Mouse (Mus musculus): ENCODE measurements at regions not wholly inside any gene's neighbourhood (a gene's known extent, or its start where the extent isn't known, plus 50 kb on each side); places are given as distances from the start of the nearest gene placed in this dataset.

- WGBS: 94% methylated on average over 3 of the region's 3 CpGs
- Histone ChIP-seq H3K9me3 (replicated peaks; ENCODE audit: control insufficient read depth, low read length) (no peaks in the 10 kb centered on the region), H3K36me3 (ENCODE audit: control insufficient read depth, insufficient read depth, low read length) (no peaks in the 10 kb centered on the region), H3K9ac (ENCODE audit: low read length) (no peak overlapping the region), H3K4me2 (ENCODE audit: low read depth, low read length) (no peak overlapping the region), H3K4me1 (ENCODE audit: control insufficient read depth, insufficient read depth, low read length) (no peaks in the 10 kb centered on the region), H3K4me3 (replicated peaks; ENCODE audit: low read length) (no peak overlapping the region), H3K27ac (ENCODE audit: low read length) (no peak overlapping the region), H3K27me3 (ENCODE audit: control insufficient read depth, insufficient read depth, low read length) (no peaks in the 10 kb centered on the region)
- ATAC-seq (ENCODE audit: insufficient read depth, low FRiP score): no peak
Observed at GRCm38 (mm10) chr8:128242465-128243251, 115.7 kb upstream of the Nrp1 start.

GRCm38 (mm10) chr8:128251723-128252122 is 106.7 kb upstream of the Nrp1 start:
- Histone ChIP-seq H3K4me3 (replicated peaks; ENCODE audit: low read length) (no peak overlapping the region), H3K27me3 (ENCODE audit: control insufficient read depth, insufficient read depth, low read length) (no peaks in the 10 kb centered on the region), H3K27ac (ENCODE audit: low read length) (no peak overlapping the region), H3K4me1 (ENCODE audit: control insufficient read depth, insufficient read depth, low read length) (no peaks in the 10 kb centered on the region), H3K36me3 (ENCODE audit: control insufficient read depth, insufficient read depth, low read length) (no peaks in the 10 kb centered on the region), H3K9me3 (replicated peaks; ENCODE audit: control insufficient read depth, low read length) (no peaks in the 10 kb centered on the region), H3K9ac (ENCODE audit: low read length) (no peak overlapping the region), H3K4me2 (ENCODE audit: low read depth, low read length) (no peak overlapping the region)
- WGBS: 22% methylated on average over 2 of the region's 2 CpGs
- ATAC-seq (ENCODE audit: insufficient read depth, low FRiP score): no peak

GRCm38 (mm10) chr8:128260836-128261235 is 97.6 kb upstream of the Nrp1 start:
- Histone ChIP-seq H3K27me3 (ENCODE audit: control insufficient read depth, insufficient read depth, low read length) (no peaks in the 10 kb centered on the region), H3K4me2 (ENCODE audit: low read depth, low read length) (no peak overlapping the region), H3K4me1 (ENCODE audit: control insufficient read depth, insufficient read depth, low read length) (peaks cover 6% of the 10 kb centered on the region; the same call in 1 of the 2 replicates), H3K9ac (ENCODE audit: low read length) (no peak overlapping the region), H3K36me3 (ENCODE audit: control insufficient read depth, insufficient read depth, low read length) (no peaks in the 10 kb centered on the region), H3K4me3 (replicated peaks; ENCODE audit: low read length) (no peak overlapping the region), H3K27ac (ENCODE audit: low read length) (no peak overlapping the region), H3K9me3 (replicated peaks; ENCODE audit: control insufficient read depth, low read length) (no peaks in the 10 kb centered on the region)
- no peak for ATAC-seq (ENCODE audit: insufficient read depth, low FRiP score)
- 93% methylated on average over 3 of the region's 3 CpGs for WGBS

GRCm38 (mm10) chr8:128261367-128261766 is 97.0 kb upstream of the Nrp1 start:
- WGBS: 93% methylated on average over 3 of the region's 3 CpGs
- no peak for ATAC-seq (ENCODE audit: insufficient read depth, low FRiP score)
- H3K9me3 ChIP-seq (replicated peaks; ENCODE audit: control insufficient read depth, low read length): no peaks in the 10 kb centered on the region
- H3K27me3 ChIP-seq (ENCODE audit: control insufficient read depth, insufficient read depth, low read length): no peaks in the 10 kb centered on the region
- H3K4me3 ChIP-seq (replicated peaks; ENCODE audit: low read length): no peak overlapping the region
- H3K27ac ChIP-seq (ENCODE audit: low read length): no peak overlapping the region
- no peaks in the 10 kb centered on the region for H3K36me3 ChIP-seq (ENCODE audit: control insufficient read depth, insufficient read depth, low read length)
- H3K9ac ChIP-seq (ENCODE audit: low read length): no peak overlapping the region
- no peak overlapping the region for H3K4me2 ChIP-seq (ENCODE audit: low read depth, low read length)
- H3K4me1 ChIP-seq (ENCODE audit: control insufficient read depth, insufficient read depth, low read length): peaks cover 6% of the 10 kb centered on the region; the same call in 1 of the 2 replicates

- H3K4me3 ChIP-seq (replicated peaks; ENCODE audit: low read length): no peak overlapping the region
- 36% methylated on average over 9 of the region's 9 CpGs for WGBS
- no peak overlapping the region for H3K9ac ChIP-seq (ENCODE audit: low read length)
- no peak overlapping the region for H3K27ac ChIP-seq (ENCODE audit: low read length)
- no peak for ATAC-seq (ENCODE audit: insufficient read depth, low FRiP score)
- no peaks in the 10 kb centered on the region for H3K9me3 ChIP-seq (replicated peaks; ENCODE audit: control insufficient read depth, low read length)
- H3K36me3 ChIP-seq (ENCODE audit: control insufficient read depth, insufficient read depth, low read length): no peaks in the 10 kb centered on the region
- no peak overlapping the region for H3K4me2 ChIP-seq (ENCODE audit: low read depth, low read length)
- H3K27me3 ChIP-seq (ENCODE audit: control insufficient read depth, insufficient read depth, low read length): no peaks in the 10 kb centered on the region
- H3K4me1 ChIP-seq (ENCODE audit: control insufficient read depth, insufficient read depth, low read length): peaks cover 11% of the 10 kb centered on the region; the same call in 1 of the 2 replicates
Observed at GRCm38 (mm10) chr8:128263251-128263947, 95.0 kb upstream of the Nrp1 start.

GRCm38 (mm10) chr8:128267261-128267660 is 91.1 kb upstream of the Nrp1 start:
- H3K9ac ChIP-seq (ENCODE audit: low read length): no peak overlapping the region
- ATAC-seq (ENCODE audit: insufficient read depth, low FRiP score): no peak; the same call in 1 of the 2 replicates
- H3K4me3 ChIP-seq (replicated peaks; ENCODE audit: low read length): no peak overlapping the region
- peaks cover 11% of the 10 kb centered on the region; the same call in 1 of the 2 replicates for H3K4me1 ChIP-seq (ENCODE audit: control insufficient read depth, insufficient read depth, low read length)
- no peak overlapping the region for H3K4me2 ChIP-seq (ENCODE audit: low read depth, low read length)
- H3K27ac ChIP-seq (ENCODE audit: low read length): peak overlapping the region; percentile 32
- 36% methylated on average over 4 of the region's 4 CpGs for WGBS
- H3K27me3 ChIP-seq (ENCODE audit: control insufficient read depth, insufficient read depth, low read length): no peaks in the 10 kb centered on the region
- H3K36me3 ChIP-seq (ENCODE audit: control insufficient read depth, insufficient read depth, low read length): no peaks in the 10 kb centered on the region
- no peaks in the 10 kb centered on the region for H3K9me3 ChIP-seq (replicated peaks; ENCODE audit: control insufficient read depth, low read length)

- H3K27ac ChIP-seq (ENCODE audit: low read length): peak overlapping the region; percentile 14
- 52% methylated on average over 3 of the region's 3 CpGs for WGBS
- no peaks in the 10 kb centered on the region for H3K36me3 ChIP-seq (ENCODE audit: control insufficient read depth, insufficient read depth, low read length)
- H3K4me1 ChIP-seq (ENCODE audit: control insufficient read depth, insufficient read depth, low read length): peaks cover 11% of the 10 kb centered on the region; the same call in 1 of the 2 replicates
- H3K9me3 ChIP-seq (replicated peaks; ENCODE audit: control insufficient read depth, low read length): no peaks in the 10 kb centered on the region
- H3K4me2 ChIP-seq (ENCODE audit: low read depth, low read length): no peak overlapping the region
- ATAC-seq (ENCODE audit: insufficient read depth, low FRiP score): no peak
- H3K4me3 ChIP-seq (replicated peaks; ENCODE audit: low read length): no peak overlapping the region
- no peaks in the 10 kb centered on the region for H3K27me3 ChIP-seq (ENCODE audit: control insufficient read depth, insufficient read depth, low read length)
- H3K9ac ChIP-seq (ENCODE audit: low read length): no peak overlapping the region
Observed at GRCm38 (mm10) chr8:128268010-128268409, 90.4 kb upstream of the Nrp1 start.

- 0 out of 2 replicates have a peak, but pooled peaks cover 5% of the 10 kb centered on the region for H3K4me1 ChIP-seq (ENCODE audit: control insufficient read depth, insufficient read depth, low read length)
- no peak overlapping the region for H3K4me2 ChIP-seq (ENCODE audit: low read depth, low read length)
- ATAC-seq (ENCODE audit: insufficient read depth, low FRiP score): no peak
- no peak overlapping the region for H3K4me3 ChIP-seq (replicated peaks; ENCODE audit: low read length)
- no peaks in the 10 kb centered on the region for H3K36me3 ChIP-seq (ENCODE audit: control insufficient read depth, insufficient read depth, low read length)
- no peaks in the 10 kb centered on the region for H3K27me3 ChIP-seq (ENCODE audit: control insufficient read depth, insufficient read depth, low read length)
- no peak overlapping the region for H3K9ac ChIP-seq (ENCODE audit: low read length)
- WGBS: 79% methylated on average over 1 of the region's 1 CpGs
- no peak overlapping the region for H3K27ac ChIP-seq (ENCODE audit: low read length)
- no peaks in the 10 kb centered on the region for H3K9me3 ChIP-seq (replicated peaks; ENCODE audit: control insufficient read depth, low read length)
Observed at GRCm38 (mm10) chr8:128269546-128269945, 88.9 kb upstream of the Nrp1 start.

GRCm38 (mm10) chr8:128272866-128273344 is 85.5 kb upstream of the Nrp1 start:
- H3K27me3 ChIP-seq (ENCODE audit: control insufficient read depth, insufficient read depth, low read length): no peaks in the 10 kb centered on the region
- no peaks in the 10 kb centered on the region for H3K4me1 ChIP-seq (ENCODE audit: control insufficient read depth, insufficient read depth, low read length)
- no peaks in the 10 kb centered on the region for H3K9me3 ChIP-seq (replicated peaks; ENCODE audit: control insufficient read depth, low read length)
- no peak for ATAC-seq (ENCODE audit: insufficient read depth, low FRiP score)
- H3K27ac ChIP-seq (ENCODE audit: low read length): peak overlapping the region; percentile 5; the same call in 1 of the 2 replicates
- 28% methylated on average over 3 of the region's 3 CpGs for WGBS
- no peaks in the 10 kb centered on the region for H3K36me3 ChIP-seq (ENCODE audit: control insufficient read depth, insufficient read depth, low read length)
- no peak overlapping the region for H3K4me3 ChIP-seq (replicated peaks; ENCODE audit: low read length)
- no peak overlapping the region for H3K4me2 ChIP-seq (ENCODE audit: low read depth, low read length)
- no peak overlapping the region for H3K9ac ChIP-seq (ENCODE audit: low read length)

All from stomach, embryonic 16.5 days (tissue).